Mouse (Mus musculus): Measurements from ENCODE around the gene Elf3. TPM values are rescaled to one million over a fixed set of nuclear protein-coding genes. Genes with fewer than 3 reads are reported as not detected.

Elf3 gene
- polyA plus RNA-seq, 1 experiment from 2014 or later, result 9.0 TPM

GRCm38 (mm10) chr1:135205257-135205656 lies 53.1 kb downstream of the Elf3 start:
- no peak overlapping the region for H3K4me2 ChIP-seq
- H3K27ac ChIP-seq, result no peak overlapping the region
- H3K9ac ChIP-seq, result no peak overlapping the region
- no peak for ATAC-seq (ENCODE audit: insufficient number of reproducible peaks, insufficient read depth, low FRiP score, low TSS enrichment, low read depth)
- H3K27me3 ChIP-seq, result no peaks in the 10 kb centered on the region
- no peaks in the 10 kb centered on the region for H3K36me3 ChIP-seq
- no peaks in the 10 kb centered on the region for H3K9me3 ChIP-seq
- no peak overlapping the region for H3K4me3 ChIP-seq
- peaks cover 14% of the 10 kb centered on the region for H3K4me1 ChIP-seq
- 59% methylated on average over 4 of the region's 4 CpGs for WGBS

GRCm38 (mm10) chr1:135204196-135205126 lies 53.9 kb downstream of the Elf3 start:
- H3K9ac ChIP-seq, result no peak overlapping the region
- no peak overlapping the region for H3K4me3 ChIP-seq
- WGBS, result 41% methylated on average over 12 of the region's 12 CpGs
- H3K4me1 ChIP-seq, result peaks cover 18% of the 10 kb centered on the region
- ATAC-seq (ENCODE audit: insufficient number of reproducible peaks, insufficient read depth, low FRiP score, low TSS enrichment, low read depth), result no peak
- H3K27me3 ChIP-seq, result no peaks in the 10 kb centered on the region
- H3K4me2 ChIP-seq, result no peak overlapping the region
- no peaks in the 10 kb centered on the region for H3K9me3 ChIP-seq
- no peaks in the 10 kb centered on the region for H3K36me3 ChIP-seq
- no peak overlapping the region for H3K27ac ChIP-seq

Other genes with a start within 250 kb of the Elf3 start
- gene Lgr6, start 153.3 kb downstream of the Elf3 start, polyA plus RNA-seq (2015; fragmentation: Nextera tagmentation; extraction: Ambion mirVana), result 8.3 and 11.5 TPM in 2 replicates
- gene Ptpn7, start 125.9 kb downstream of the Elf3 start, polyA plus RNA-seq (2015; fragmentation: Nextera tagmentation; extraction: Ambion mirVana), result 1.5 and 2.2 TPM in 2 replicates
- gene Arl8a, start 111.7 kb downstream of the Elf3 start, polyA plus RNA-seq (2015; fragmentation: Nextera tagmentation; extraction: Ambion mirVana), result 75.2 and 78.6 TPM in 2 replicates
- not detected in 2 replicates for gene Gpr37l1, start 90.9 kb downstream of the Elf3 start, polyA plus RNA-seq (2015; fragmentation: Nextera tagmentation; extraction: Ambion mirVana)
- gene Rnpep, start 25.5 kb upstream of the Elf3 start, polyA plus RNA-seq (2015; fragmentation: Nextera tagmentation; extraction: Ambion mirVana), result 87.9 and 93.5 TPM in 2 replicates
- gene Timm17a, start 55.2 kb upstream of the Elf3 start, polyA plus RNA-seq (2015; fragmentation: Nextera tagmentation; extraction: Ambion mirVana), result 165 and 192 TPM in 2 replicates
- gene Lmod1, start 66.2 kb upstream of the Elf3 start, polyA plus RNA-seq (2015; fragmentation: Nextera tagmentation; extraction: Ambion mirVana), result 0.42 and 0.59 TPM in 2 replicates
- gene Shisa4, start 116.7 kb upstream of the Elf3 start, polyA plus RNA-seq (2015; fragmentation: Nextera tagmentation; extraction: Ambion mirVana), result 22.4 and 23.0 TPM in 2 replicates
- gene Ipo9, start 171.9 kb upstream of the Elf3 start, polyA plus RNA-seq (2015; fragmentation: Nextera tagmentation; extraction: Ambion mirVana), result 139 and 147 TPM in 2 replicates

All from embryonic facial prominence, embryonic 13.5 days (tissue).